Mouse (Mus musculus) myocyte (in vitro differentiated cells): ENCODE data around the gene Gabrg3. TPM values are rescaled to one million over a fixed set of nuclear protein-coding genes. Genes with fewer than 3 reads are reported as not detected.

Experiments
- H3K27me3 ChIP-seq: one replicate; pipeline ENCODE4 v1.6.1; 2011; ENCODE audit not compliant: control insufficient read depth, insufficient read depth, insufficient read length
- H3K36me3 ChIP-seq: one replicate; pipeline ENCODE4 v1.6.1; 2011; ENCODE audit not compliant: control insufficient read depth, insufficient read depth
- H3K4me2 ChIP-seq: one replicate; pipeline ENCODE4 v1.6.1; 2011; ENCODE audit warnings: low read depth, control low read depth
- H3K4me3 ChIP-seq: one replicate; pipeline ENCODE4 v1.5.1; 2011; ENCODE audit warnings: mild to moderate bottlenecking, control low read depth, moderate library complexity
- H3K79me2 ChIP-seq: one replicate; pipeline ENCODE4 v1.6.1; 2011; ENCODE audit not compliant: control insufficient read depth, insufficient read depth
- H3ac ChIP-seq: one replicate; pipeline ENCODE4 v1.6.1; 2011; ENCODE audit not compliant: control insufficient read depth, insufficient read length
- CEBPB ChIP-seq: IDR thresholded peaks from 2 replicates; pipeline ENCODE4 v1.6.1; 2011; ENCODE audit warnings: mild to moderate bottlenecking, moderate library complexity; ENCODE audit not compliant: poor library complexity, insufficient read depth, severe bottlenecking
- E2F4 ChIP-seq: IDR thresholded peaks from one replicate; pipeline ENCODE4 v1.6.1; 2011; ENCODE audit warnings: mild to moderate bottlenecking, control low read depth, moderate library complexity; ENCODE audit not compliant: insufficient read depth
- MAX ChIP-seq: IDR thresholded peaks from one replicate; pipeline ENCODE4 v1.6.1; 2011; ENCODE audit warnings: low read depth, mild to moderate bottlenecking, control low read depth
- MYOD1 ChIP-seq, 3 experiments: IDR thresholded peaks; one replicate each; pipeline ENCODE4 v1.6.1; 2011; ENCODE audit warnings: control low read depth in 2 of 3, low read depth in 2 of 3, mild to moderate bottlenecking in 2 of 3, moderate library complexity in 1 of 3; ENCODE audit not compliant: insufficient read length in 2 of 3, control insufficient read depth in 1 of 3
- MYOG ChIP-seq, 3 experiments: IDR thresholded peaks; one replicate each; pipeline ENCODE4 v1.6.1; 2011; ENCODE audit warnings: control low read depth in 2 of 3, low read depth in 2 of 3, mild to moderate bottlenecking in 2 of 3; ENCODE audit not compliant: insufficient read length in 2 of 3, control insufficient read depth in 1 of 3, insufficient read depth in 1 of 3
- POLR2A ChIP-seq: IDR thresholded peaks from one replicate; pipeline ENCODE4 v1.6.1; 2011; ENCODE audit warnings: low read depth, mild to moderate bottlenecking, control low read depth, moderate library complexity; ENCODE audit not compliant: insufficient read length
- POLR2AphosphoS2 ChIP-seq: IDR thresholded peaks from one replicate; pipeline ENCODE4 v1.6.1; 2011; ENCODE audit warnings: low read depth, control low read depth; ENCODE audit not compliant: insufficient read length
- REST ChIP-seq: IDR thresholded peaks from one replicate; pipeline ENCODE4 v1.6.1; 2011; ENCODE audit warnings: mild to moderate bottlenecking, control low read depth, moderate library complexity; ENCODE audit not compliant: insufficient read depth, insufficient read length
- SRF ChIP-seq: IDR thresholded peaks from one replicate; pipeline ENCODE4 v1.6.1; 2011; ENCODE audit warnings: low read depth; ENCODE audit not compliant: control insufficient read depth, insufficient read length
- TCF12 ChIP-seq: IDR thresholded peaks from one replicate; pipeline ENCODE4 v1.6.1; 2011; ENCODE audit warnings: mild to moderate bottlenecking, control low read depth; ENCODE audit not compliant: poor library complexity, insufficient read depth, severe bottlenecking
- TCF3 ChIP-seq: IDR thresholded peaks from one replicate; pipeline ENCODE4 v1.6.1; 2011; ENCODE audit warnings: low read depth, control low read depth; ENCODE audit not compliant: insufficient read length
- USF1 ChIP-seq: IDR thresholded peaks from one replicate; pipeline ENCODE4 v1.6.1; 2011; ENCODE audit warnings: low read depth, mild to moderate bottlenecking, control low read depth, moderate library complexity
- polyA plus RNA-seq: library from polyadenylated mRNA; unstranded; fragments of >200 nt; fragmentation: generic; extraction: Trizol; gene quantifications from one replicate; pipeline ENCODE4 v1.2.1, GENCODE M21; 2012; ENCODE audit warnings: missing spikeins

Gabrg3 gene
- polyA plus RNA-seq, 1 experiment, result not detected

DNA sequence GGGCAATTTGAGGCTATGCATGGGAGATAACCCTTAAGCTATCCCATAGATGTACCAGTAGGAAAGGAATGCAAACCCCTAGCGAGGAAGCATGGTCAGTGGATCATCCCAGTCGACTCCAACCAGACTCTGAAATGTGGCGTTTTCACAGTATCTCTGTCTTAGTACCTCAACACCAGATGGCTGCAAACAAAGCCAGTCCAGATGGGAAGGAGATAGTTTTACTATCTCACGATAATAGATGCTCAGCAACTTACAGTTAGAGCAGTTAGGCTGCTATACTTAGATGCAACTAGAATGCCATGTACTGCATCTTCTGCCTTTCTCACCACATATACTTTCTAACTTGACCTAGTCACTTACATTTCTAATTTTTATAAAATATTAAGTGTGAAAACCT is 56.7 kb downstream of the Gabrg3 start:
- Histone ChIP-seq H3ac (no peak overlapping the region), H3K79me2 (no peaks in the 10 kb centered on the region), H3K4me2 (no peak overlapping the region), H3K27me3 (no peaks in the 10 kb centered on the region), H3K4me3 (no peak overlapping the region), H3K36me3 (no peaks in the 10 kb centered on the region)
- TF ChIP-seq MYOG (IDR thresholded peaks at IDR 0.05; ENCODE audit: control insufficient read depth in 1 of 3, insufficient read depth in 1 of 3, insufficient read length in 2 of 3, low read depth in 2 of 3) (no peak), POLR2AphosphoS2 (no peak), CEBPB (no peak), REST (no peak), MAX (no peak), E2F4 (no peak), TCF12 (no peak), MYOD1 (IDR thresholded peaks at IDR 0.05; ENCODE audit: control insufficient read depth in 1 of 3, insufficient read length in 2 of 3, low read depth in 2 of 3) (no peak), TCF3 (no peak), POLR2A (no peak), USF1 (no peak), SRF (no peak)

DNA sequence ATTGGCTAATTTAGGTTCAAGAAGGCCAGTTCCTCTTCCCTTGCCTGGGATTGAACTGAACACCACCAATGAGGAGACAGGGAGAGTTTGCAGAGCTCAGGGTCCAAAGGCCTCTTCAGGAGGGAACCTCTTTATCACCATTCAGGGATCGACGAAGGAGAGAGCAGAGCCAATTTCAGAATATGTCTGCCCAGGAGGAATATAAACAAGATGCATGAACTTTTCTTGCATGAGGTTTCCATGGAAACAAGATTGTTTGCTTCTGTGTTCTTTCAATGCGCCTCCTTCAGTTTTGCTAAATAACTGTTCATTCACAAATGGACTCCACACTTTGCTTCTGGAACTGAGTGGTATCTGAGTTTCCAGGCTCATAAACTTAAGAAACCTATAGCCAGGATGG is 62.5 kb downstream of the Gabrg3 start:
- Histone ChIP-seq H3K27me3 (no peaks in the 10 kb centered on the region), H3K79me2 (no peaks in the 10 kb centered on the region), H3K36me3 (no peaks in the 10 kb centered on the region), H3K4me3 (no peak overlapping the region), H3ac (no peak overlapping the region), H3K4me2 (no peak overlapping the region)
- TF ChIP-seq MAX (no peak), CEBPB (no peak), SRF (no peak), TCF3 (no peak), E2F4 (no peak), REST (no peak)

DNA sequence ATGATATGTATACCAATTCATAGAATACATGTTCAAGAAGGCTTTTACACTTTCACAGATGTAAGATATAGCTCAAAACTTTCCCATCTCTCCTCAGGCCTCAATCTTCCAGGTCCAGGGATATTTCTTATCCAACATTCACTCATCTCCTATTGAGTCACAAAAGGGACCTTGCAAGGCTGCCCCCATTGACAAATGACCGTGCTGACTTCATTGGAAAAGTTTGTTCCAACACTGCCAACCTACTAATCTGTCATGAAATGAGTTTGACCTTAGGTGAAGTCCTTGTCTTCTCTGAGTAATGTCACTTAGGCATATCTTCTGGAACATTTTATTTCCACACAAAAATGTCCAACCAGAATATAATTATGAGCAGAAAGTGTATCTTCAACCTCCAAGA is 64.9 kb downstream of the Gabrg3 start:
- Histone ChIP-seq H3K4me3 (no peak overlapping the region), H3K4me2 (no peak overlapping the region), H3K27me3 (no peaks in the 10 kb centered on the region), H3ac (no peak overlapping the region), H3K79me2 (no peaks in the 10 kb centered on the region), H3K36me3 (no peaks in the 10 kb centered on the region)
- no peak for TF ChIP-seq POLR2AphosphoS2
- TF ChIP-seq TCF12, result no peak
- TF ChIP-seq USF1, result no peak
- no peak for TF ChIP-seq REST
- no peak for TF ChIP-seq TCF3
- no peak for TF ChIP-seq SRF
- TF ChIP-seq CEBPB, result no peak
- no peak for TF ChIP-seq MYOD1 (IDR thresholded peaks at IDR 0.05; ENCODE audit: control insufficient read depth in 1 of 3, insufficient read length in 2 of 3, low read depth in 2 of 3)

DNA sequence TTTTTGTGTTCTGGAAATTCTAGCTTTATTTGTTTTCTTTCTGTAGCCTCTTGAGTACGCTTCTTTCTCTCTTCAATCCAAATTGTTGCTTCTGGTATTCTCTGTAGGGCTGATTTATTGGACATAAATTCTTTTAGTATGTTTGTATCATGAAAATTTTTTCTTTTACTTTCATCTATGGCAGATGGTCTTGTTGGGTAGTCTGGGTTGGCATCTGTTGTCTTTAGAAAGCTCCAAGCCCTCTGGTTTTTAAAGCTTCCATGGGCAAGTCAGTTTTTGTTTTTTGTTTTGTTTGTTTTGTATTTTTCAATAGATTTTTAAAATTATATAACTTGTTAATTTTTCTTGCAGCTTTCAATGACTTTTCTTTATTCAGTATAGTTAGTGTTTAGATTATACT is 72.0 kb downstream of the Gabrg3 start:
- H3K4me2 ChIP-seq, result no peak overlapping the region
- TF ChIP-seq E2F4 (no peak), POLR2AphosphoS2 (no peak), POLR2A (no peak)
- H3K4me3 ChIP-seq, result no peak overlapping the region
- no peaks in the 10 kb centered on the region for H3K79me2 ChIP-seq
- no peaks in the 10 kb centered on the region for H3K27me3 ChIP-seq
- no peak overlapping the region for H3ac ChIP-seq
- no peaks in the 10 kb centered on the region for H3K36me3 ChIP-seq

DNA sequence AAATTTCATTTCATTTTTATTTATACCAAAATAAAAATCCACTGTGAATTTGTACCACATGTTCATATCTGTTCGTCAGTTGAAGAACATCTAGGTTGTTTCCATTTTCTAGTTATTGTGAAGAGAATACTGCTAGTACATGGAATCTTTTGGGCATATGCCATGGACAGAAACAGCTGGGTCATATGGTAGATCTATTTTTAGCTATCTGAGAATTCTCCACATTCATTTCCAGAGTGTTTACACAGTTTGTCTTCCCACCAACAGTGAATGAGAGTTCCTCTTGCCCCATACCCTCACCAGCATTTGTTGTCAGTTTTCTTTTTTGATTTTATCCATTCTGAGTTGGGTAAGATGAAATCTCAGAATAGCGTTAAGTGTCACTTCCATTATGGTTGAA is 75.0 kb downstream of the Gabrg3 start:
- TF ChIP-seq TCF12, result no peak
- TF ChIP-seq MAX, result no peak
- TF ChIP-seq USF1, result no peak
- TF ChIP-seq CEBPB, result no peak
- TF ChIP-seq MYOG (IDR thresholded peaks at IDR 0.05; ENCODE audit: control insufficient read depth in 1 of 3, insufficient read depth in 1 of 3, insufficient read length in 2 of 3, low read depth in 2 of 3), result no peak
- no peak for TF ChIP-seq MYOD1 (IDR thresholded peaks at IDR 0.05; ENCODE audit: control insufficient read depth in 1 of 3, insufficient read length in 2 of 3, low read depth in 2 of 3)
- TF ChIP-seq REST, result no peak
- TF ChIP-seq POLR2A, result no peak
- no peak for TF ChIP-seq POLR2AphosphoS2
- no peak for TF ChIP-seq SRF
- no peak overlapping the region for H3K4me2 ChIP-seq
- H3K27me3 ChIP-seq, result no peaks in the 10 kb centered on the region
- no peak overlapping the region for H3ac ChIP-seq
- no peaks in the 10 kb centered on the region for H3K79me2 ChIP-seq
- no peaks in the 10 kb centered on the region for H3K36me3 ChIP-seq
- no peak overlapping the region for H3K4me3 ChIP-seq
